14 mouse cellular contexts compared by ENCODE assay signal in the genomic region with DNA sequence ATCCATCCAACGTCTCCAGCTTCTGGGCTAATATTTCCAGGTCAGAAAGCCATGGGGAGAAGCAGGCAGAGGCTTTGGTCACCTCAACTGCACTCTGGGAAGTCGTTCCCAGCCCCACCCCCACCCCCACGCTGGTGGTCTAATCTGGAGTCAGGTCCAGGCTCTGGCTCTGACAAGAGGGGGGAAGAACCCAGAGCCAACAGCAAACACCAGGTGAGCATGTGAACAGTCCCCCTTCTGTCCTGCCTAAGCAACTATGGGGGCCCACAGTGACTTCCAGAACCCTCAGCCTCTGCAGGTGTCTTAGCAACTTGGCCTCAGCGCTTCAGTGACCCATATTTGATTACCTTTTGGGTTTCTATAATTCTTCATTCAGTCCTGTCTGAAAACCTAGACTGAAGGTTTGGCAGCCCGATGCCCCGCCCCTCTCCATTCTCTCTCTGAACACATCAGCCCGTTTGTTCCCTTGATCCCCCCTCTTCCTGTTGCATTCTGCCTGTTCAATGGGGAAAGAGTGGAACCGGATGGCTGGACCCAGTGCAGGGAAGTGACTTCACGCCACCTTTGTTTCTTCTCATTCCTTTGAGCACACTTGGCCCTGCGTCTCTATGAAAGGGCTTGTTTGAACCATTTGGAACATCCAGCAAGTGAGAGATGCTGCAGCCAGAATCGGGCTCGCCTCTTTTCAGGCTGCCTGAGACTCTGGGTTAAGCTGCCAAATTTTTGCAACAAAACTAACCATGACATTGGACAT. TPM values are rescaled to one million over a fixed set of nuclear protein-coding genes. Genes with fewer than 3 reads are reported as not detected.
DNase-seq lines count a peak whose midpoint lies in the region; ATAC-seq lines count a peak whose summit lies in the region.
"Had no signal": no experiment of that assay in that cellular context is flagged by ENCODE, and none has a peak within 500 bp of the region (broad histone marks: within the 10 kb centered on the region; RNA-seq: fewer than 3 reads in every experiment).

No protein-coding gene starts in this region.

- no peaks in the 10 kb centered on the region for H3K9me3 ChIP-seq in neural tube, embryonic 13.5 days
- no peaks in the 10 kb centered on the region for H3K9me3 ChIP-seq in heart, embryonic 12.5 days (replicated peaks)

- H3K4me3 ChIP-seq in neural tube, embryonic 13.5 days = no peak overlapping the region
- H3K4me3 ChIP-seq in heart, embryonic 12.5 days = no peak overlapping the region

- no peaks in the 10 kb centered on the region for H3K36me3 ChIP-seq in neural tube, embryonic 13.5 days
- no peaks in the 10 kb centered on the region for H3K36me3 ChIP-seq in heart, embryonic 12.5 days

- H3K4me2 ChIP-seq in neural tube, embryonic 13.5 days = no peak overlapping the region
- H3K4me2 ChIP-seq in heart, embryonic 12.5 days = no peak overlapping the region
- H3K4me2 ChIP-seq: liver, embryonic 11.5 days had no signal

- H3K27ac ChIP-seq in neural tube, embryonic 13.5 days (replicated peaks) = no peak overlapping the region
- H3K27ac ChIP-seq in heart, embryonic 12.5 days (ENCODE audit: poor library complexity, severe bottlenecking) = no peak overlapping the region

- DNase-seq in cerebellum, adult 9-10 months = peak; percentile 18
- no peak for DNase-seq in cerebellum, postnatal 14 days
- no peak for DNase-seq in neural tube, embryonic 10.5 days (ENCODE audit: extremely low spot score, low spot score)
- DNase-seq in layer of hippocampus, postnatal 14 days (ENCODE audit: low spot score in 2 of 2) = peak; percentile 29 to 79
- DNase-seq in urinary bladder, adult 18-20 months (ENCODE audit: low spot score in 2 of 2) = no peak
- DNase-seq in T-cell, adult 2 months (ENCODE audit: low spot score) = no peak
- DNase-seq: adrenal gland, postnatal 36 days; lung, postnatal 36 days; thymus, adult 18-20 months had no signal

- peak; percentile 53 for ATAC-seq in neural tube, embryonic 13.5 days (ENCODE audit: low read depth)
- ATAC-seq in heart, embryonic 12.5 days (ENCODE audit: insufficient number of reproducible peaks, low FRiP score) = no peak

- peaks cover 100% of the 10 kb centered on the region for H3K27me3 ChIP-seq in neural tube, embryonic 13.5 days
- peaks cover 84% of the 10 kb centered on the region for H3K27me3 ChIP-seq in heart, embryonic 12.5 days (replicated peaks)

- WGBS in neural tube, embryonic 13.5 days = 29% methylated on average over 12 of the region's 12 CpGs
- 44% methylated on average over 12 of the region's 12 CpGs for WGBS in heart, embryonic 12.5 days

- H3K4me1 ChIP-seq in neural tube, embryonic 13.5 days (replicated peaks) = 0 out of 2 replicates have a peak, but pooled peaks cover 6% of the 10 kb centered on the region
- H3K4me1 ChIP-seq in heart, embryonic 12.5 days (replicated peaks) = no peaks in the 10 kb centered on the region

- H3K9ac ChIP-seq in neural tube, embryonic 13.5 days = no peak overlapping the region
- no peak overlapping the region for H3K9ac ChIP-seq in heart, embryonic 12.5 days

RNA-seq across cellular contexts. Expression of a gene that starts 6.9 kb away (rescaled TPM):
- 20.9 and 26.0 TPM in 2 replicates for polyA plus RNA-seq in neural tube, embryonic 13.5 days (2015; fragmentation: Nextera tagmentation; extraction: Ambion mirVana)
- 100 to 1,000 TPM; 200 to 207 TPM for total RNA-seq in layer of hippocampus, postnatal 14 days (2021)
- not detected in 2 replicates for polyA plus RNA-seq in heart, embryonic 12.5 days (2016; fragmentation: Nextera tagmentation; extraction: Ambion mirVana)
- total RNA-seq: common myeloid progenitor, adult 5-6 weeks had no signal
- polyA plus RNA-seq: liver, embryonic 11.5 days had no signal

RNA-seq across cellular contexts. Expression of a gene that starts 37.4 kb away (rescaled TPM):
- polyA plus RNA-seq in neural tube, embryonic 13.5 days (2015; fragmentation: Nextera tagmentation; extraction: Ambion mirVana) = 4.5 and 4.6 TPM in 2 replicates
- 10 to 100 TPM; 48.5 to 49.1 TPM for total RNA-seq in layer of hippocampus, postnatal 14 days (2021)
- not detected in 2 replicates for polyA plus RNA-seq in heart, embryonic 12.5 days (2016; fragmentation: Nextera tagmentation; extraction: Ambion mirVana)
- total RNA-seq: adrenal gland, postnatal 36 days; common myeloid progenitor, adult 5-6 weeks had no signal
- polyA plus RNA-seq: large intestine, adult 2 months; liver, embryonic 11.5 days had no signal

Comparison
In these comparisons a context has a peak if more than half of its experiments do, and no peak if none do; other contexts are left out.
1. DNase-seq: peak in cerebellum, adult 9-10 months (single experiment) and layer of hippocampus, postnatal 14 days (2 of 2); none in cerebellum, postnatal 14 days (0 of 2), neural tube, embryonic 10.5 days (single experiment), urinary bladder, adult 18-20 months (0 of 2) and T-cell, adult 2 months (single experiment).
2. RNA of a gene that starts 6.9 kb away (polyA plus RNA-seq): 20.9 to 26.0 TPM in neural tube, embryonic 13.5 days; not detected in heart, embryonic 12.5 days; every median in the first group is over 10 times any median in the second.